Mouse (Mus musculus) forebrain, embryonic 13.5 days (tissue): ENCODE data around the gene Pgrmc1. TPM values are rescaled to one million over a fixed set of nuclear protein-coding genes. Genes with fewer than 3 reads are reported as not detected.
"Not testable (repeated sequence)": the region's sequence is repeated elsewhere in the genome, so short reads cannot be mapped to it uniquely, and the experiment has no call there.

Experiments used
- ATAC-seq: fragments of 200-750 bp; cut with Nextera tagmentation; 2 replicates; pipeline ENCODE4 v1.8.0; 2017
- H3K27ac ChIP-seq: fragments of 300-500 bp; sonication (generic); 2 replicates; pipeline ENCODE4 v1.5.1; 2015; ENCODE audit warnings: inconsistent platforms, mild to moderate bottlenecking, moderate library complexity
- H3K27me3 ChIP-seq: fragments of 300-500 bp; sonication (generic); 2 replicates; pipeline ENCODE4 v1.6.1; 2015; ENCODE audit warnings: mild to moderate bottlenecking, inconsistent platforms
- H3K36me3 ChIP-seq: fragments of 300-500 bp; sonication (generic); 2 replicates; pipeline ENCODE4 v1.6.1; 2015; ENCODE audit warnings: mild to moderate bottlenecking, inconsistent platforms; ENCODE audit not compliant: poor library complexity, severe bottlenecking
- H3K4me1 ChIP-seq: fragments of 300-500 bp; sonication (generic); 2 replicates; pipeline ENCODE4 v1.6.1; 2015; ENCODE audit warnings: inconsistent platforms
- H3K4me2 ChIP-seq: fragments of 300-500 bp; sonication (generic); 2 replicates; pipeline ENCODE4 v1.6.1; 2015; ENCODE audit warnings: inconsistent platforms, mild to moderate bottlenecking, moderate library complexity
- H3K4me3 ChIP-seq: fragments of 300-500 bp; sonication (generic); 2 replicates; pipeline ENCODE4 v1.5.1; 2015; ENCODE audit warnings: mild to moderate bottlenecking, inconsistent platforms
- H3K9ac ChIP-seq: fragments of 300-500 bp; sonication (generic); 2 replicates; pipeline ENCODE4 v1.6.1; 2015; ENCODE audit warnings: mild to moderate bottlenecking, inconsistent platforms
- H3K9me3 ChIP-seq: fragments of 300-500 bp; sonication (generic); replicated peaks from 2 replicates; pipeline ENCODE4 v1.6.1; 2016; ENCODE audit warnings: inconsistent platforms
- WGBS: fragments of 180-500 bp; shearing (Covaris S2); methylation state at CpG from one replicate; pipeline ENCODE4 v1.1.7; 2015; 5-methylcytosine and 5-hydroxymethylcytosine counted together
- polyA plus RNA-seq: library from polyadenylated mRNA; unstranded; fragments of >200 nt; fragmentation: Nextera tagmentation; extraction: Ambion mirVana; gene quantifications from 2 replicates; pipeline ENCODE4 v1.2.1, GENCODE M21; 2015

Pgrmc1 gene
- polyA plus RNA-seq, 1 experiment from 2014 or later, result 430 TPM

DNA sequence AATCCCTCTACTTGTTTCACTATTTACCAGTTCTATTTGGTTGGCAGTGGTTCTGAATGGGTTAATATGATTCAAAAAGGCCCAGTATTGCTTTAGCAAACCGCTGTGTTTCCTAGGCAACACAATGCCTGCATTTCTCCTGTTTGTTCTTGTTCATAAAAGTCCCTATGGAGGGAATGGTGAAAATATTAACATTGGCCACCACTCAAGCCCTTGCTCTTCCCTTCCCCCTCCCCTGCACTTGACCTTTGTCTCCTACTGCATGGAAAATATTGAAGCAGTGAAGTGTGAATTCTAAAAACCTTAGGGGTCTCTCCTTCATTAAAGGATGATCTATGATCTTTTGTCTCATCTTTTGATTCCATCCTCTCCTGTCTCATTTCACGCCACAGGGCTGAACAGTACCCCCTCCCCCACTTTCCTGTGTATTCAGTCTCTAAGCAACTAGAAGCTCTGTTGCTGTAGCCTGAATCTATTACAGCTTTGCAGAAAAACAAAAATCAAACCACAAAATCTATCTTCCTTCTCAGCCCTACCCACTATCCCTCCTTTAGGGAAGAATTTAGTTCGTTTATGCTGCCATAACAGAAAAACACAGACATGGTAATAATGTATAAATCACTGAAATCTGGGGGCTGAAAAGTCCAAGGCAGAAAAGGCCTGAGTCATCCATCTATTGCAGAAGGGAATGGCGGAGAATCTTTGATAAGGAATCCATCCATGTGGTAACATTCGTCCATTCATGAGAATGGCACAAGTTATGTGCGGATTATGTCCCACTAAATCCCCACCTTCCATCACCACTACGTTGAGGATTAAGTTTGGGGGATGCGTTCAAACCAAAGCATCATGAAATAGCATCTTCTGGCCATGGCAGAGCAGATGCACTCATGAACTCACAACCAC, 10.4 kb upstream of the Pgrmc1 start:
- no peak overlapping the region for H3K4me2 ChIP-seq
- no peaks in the 10 kb centered on the region for H3K4me1 ChIP-seq
- peak overlapping the region; percentile 63 for H3K27ac ChIP-seq
- H3K9ac ChIP-seq, result no peak overlapping the region
- no peaks in the 10 kb centered on the region for H3K27me3 ChIP-seq
- H3K36me3 ChIP-seq, result no peaks in the 10 kb centered on the region
- 52% methylated on average over 8 of the region's 8 CpGs for WGBS
- no peaks in the 10 kb centered on the region for H3K9me3 ChIP-seq
- peak; percentile 82 for ATAC-seq
- H3K4me3 ChIP-seq, result no peak overlapping the region

DNA sequence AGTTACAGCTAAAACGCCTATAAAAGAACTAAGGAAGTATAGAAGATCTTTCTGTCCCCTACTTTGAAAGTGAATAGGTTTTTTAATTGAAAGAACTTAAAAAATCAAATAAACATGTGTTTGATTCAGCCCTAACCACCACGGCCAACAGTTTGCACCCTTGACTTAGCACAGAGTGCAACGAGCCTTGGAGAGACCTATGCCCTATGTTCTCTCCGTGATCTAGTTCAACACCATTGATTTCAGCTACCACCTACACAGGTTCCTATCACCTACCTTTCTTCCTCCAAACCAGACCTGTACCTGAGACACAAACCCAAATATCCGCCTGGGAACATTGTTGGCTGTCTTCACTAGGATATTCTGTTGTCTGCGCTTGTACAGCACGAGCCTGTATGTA, 7.7 kb upstream of the Pgrmc1 start:
- ATAC-seq, result no peak
- no peaks in the 10 kb centered on the region for H3K4me1 ChIP-seq
- no peaks in the 10 kb centered on the region for H3K36me3 ChIP-seq
- WGBS, result 86% methylated on average over 7 of the region's 7 CpGs
- no peak overlapping the region for H3K4me3 ChIP-seq
- H3K27ac ChIP-seq, result no peak overlapping the region
- no peaks in the 10 kb centered on the region for H3K27me3 ChIP-seq
- H3K9ac ChIP-seq, result no peak overlapping the region
- no peak overlapping the region for H3K4me2 ChIP-seq
- no peaks in the 10 kb centered on the region for H3K9me3 ChIP-seq

DNA sequence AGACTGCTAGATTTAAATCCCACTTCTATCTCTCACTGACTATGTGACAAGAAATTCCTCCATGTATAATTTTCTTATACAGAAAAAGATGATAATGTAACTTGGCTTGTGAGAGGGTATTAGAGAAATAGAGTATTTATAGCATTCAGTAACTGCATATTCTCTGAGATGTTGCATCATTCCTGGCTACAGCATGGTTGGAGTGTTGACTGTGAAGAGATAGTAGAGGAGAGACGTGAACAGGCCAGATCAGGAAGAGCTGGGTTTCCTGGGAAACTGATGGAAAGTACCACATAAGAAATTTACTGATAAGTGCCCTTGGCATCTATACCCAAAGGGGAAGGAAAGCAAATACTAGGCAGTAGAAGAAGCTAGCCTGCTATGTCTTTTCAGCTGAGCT, 6.9 kb upstream of the Pgrmc1 start:
- H3K4me3 ChIP-seq, result no peak overlapping the region

DNA sequence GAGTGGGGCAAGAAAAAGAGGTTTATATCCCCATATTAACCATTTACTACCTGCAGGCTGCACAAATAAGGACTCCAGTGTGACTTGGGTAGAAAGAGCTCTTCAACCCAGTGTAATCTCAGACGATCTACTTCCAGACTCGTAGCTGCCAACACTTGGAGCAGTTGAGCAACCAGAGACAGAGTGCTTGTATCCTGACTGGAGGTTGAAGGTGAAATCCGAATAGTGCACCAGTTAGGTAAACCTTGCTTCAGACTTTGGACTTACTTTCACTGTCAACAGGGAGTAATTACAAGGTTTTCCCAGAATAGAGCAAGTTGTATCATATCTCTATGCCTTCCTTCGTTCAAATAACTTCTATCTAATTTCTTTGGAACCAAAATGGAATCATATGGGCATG, 6.5 kb upstream of the Pgrmc1 start:
- H3K9me3 ChIP-seq, result no peaks in the 10 kb centered on the region
- H3K4me1 ChIP-seq, result no peaks in the 10 kb centered on the region
- H3K4me3 ChIP-seq, result no peak overlapping the region
- H3K4me2 ChIP-seq, result no peak overlapping the region
- 83% methylated on average over 4 of the region's 4 CpGs for WGBS
- H3K36me3 ChIP-seq, result no peaks in the 10 kb centered on the region
- no peak overlapping the region for H3K9ac ChIP-seq
- H3K27me3 ChIP-seq, result no peaks in the 10 kb centered on the region
- no peak for ATAC-seq
- H3K27ac ChIP-seq, result no peak overlapping the region

More for the DNA sequence above, 6.9 kb upstream of the Pgrmc1 start:
- Histone ChIP-seq H3K9me3 (no peaks in the 10 kb centered on the region), H3K36me3 (no peaks in the 10 kb centered on the region), H3K4me2 (no peak overlapping the region), H3K27ac (no peak overlapping the region), H3K4me1 (no peaks in the 10 kb centered on the region), H3K9ac (no peak overlapping the region), H3K27me3 (no peaks in the 10 kb centered on the region)
- ATAC-seq, result no peak
- WGBS, result 73% methylated on average over 1 of the region's 1 CpGs

DNA sequence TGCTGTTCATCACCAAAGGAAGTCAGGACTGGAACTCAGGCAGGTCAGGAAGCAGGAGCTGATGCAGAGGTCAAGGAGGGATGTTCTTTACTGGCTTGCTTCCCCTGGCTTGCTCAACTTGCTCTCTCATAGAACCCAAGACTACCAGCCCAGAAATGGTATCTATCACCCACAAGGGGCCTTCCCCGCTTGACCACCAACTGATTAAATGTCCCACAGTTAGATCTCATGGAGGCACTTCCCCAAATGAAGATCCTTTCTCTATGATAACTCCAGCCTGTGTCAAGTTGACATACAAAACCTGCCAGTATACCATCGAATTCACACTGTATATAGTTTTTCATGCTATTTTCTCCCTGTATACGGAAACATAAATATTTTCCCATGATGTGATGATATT, 2.8 kb upstream of the Pgrmc1 start:
- no peak overlapping the region for H3K27ac ChIP-seq
- no peaks in the 10 kb centered on the region for H3K27me3 ChIP-seq
- 85% methylated on average over 3 of the region's 3 CpGs for WGBS
- no peak for ATAC-seq
- peaks cover 9% of the 10 kb centered on the region; the same call in 1 of the 2 replicates for H3K4me1 ChIP-seq
- no peak overlapping the region for H3K4me3 ChIP-seq
- no peaks in the 10 kb centered on the region for H3K36me3 ChIP-seq
- no peak overlapping the region for H3K9ac ChIP-seq
- no peaks in the 10 kb centered on the region for H3K9me3 ChIP-seq
- no peak overlapping the region for H3K4me2 ChIP-seq

DNA sequence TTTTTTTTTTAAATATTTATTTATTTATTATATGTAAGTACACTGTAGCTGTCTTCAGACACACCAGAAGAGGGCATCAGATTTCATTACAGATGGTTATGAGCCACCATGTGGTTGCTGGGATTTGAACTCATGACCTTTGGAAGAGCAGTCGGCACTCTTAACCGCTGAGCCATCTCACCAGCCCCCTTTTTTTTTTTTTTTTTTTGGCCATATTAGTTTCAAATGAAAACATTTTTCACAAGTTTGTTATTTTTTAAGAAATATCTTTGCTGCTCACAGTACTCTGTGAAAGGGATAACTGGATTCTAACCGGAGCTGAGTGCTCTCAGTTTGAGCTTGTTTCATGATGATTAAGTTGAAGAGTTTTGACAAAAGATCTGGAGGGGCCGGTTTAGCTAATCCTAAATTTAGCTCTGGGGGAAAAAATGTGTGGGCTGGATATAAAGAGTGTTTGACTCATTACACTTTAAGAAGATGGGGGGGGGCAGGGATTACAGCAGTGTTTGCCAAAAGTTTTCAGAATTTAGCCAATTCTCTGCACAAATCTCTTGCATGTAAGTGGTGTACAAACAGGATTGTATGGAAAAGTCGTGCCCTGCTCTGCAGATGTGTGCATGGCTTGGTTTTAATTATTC, 1.4 kb upstream of the Pgrmc1 start:
- H3K9me3 ChIP-seq, H3K4me2 ChIP-seq, H3K27me3 ChIP-seq, H3K36me3 ChIP-seq, H3K27ac ChIP-seq, ATAC-seq, H3K4me3 ChIP-seq, H3K9ac ChIP-seq: not testable (repeated sequence)
- WGBS, result 46% methylated on average over 3 of the region's 5 CpGs
- peaks cover 15% of the 10 kb centered on the region; the same call in 1 of the 2 replicates for H3K4me1 ChIP-seq

DNA sequence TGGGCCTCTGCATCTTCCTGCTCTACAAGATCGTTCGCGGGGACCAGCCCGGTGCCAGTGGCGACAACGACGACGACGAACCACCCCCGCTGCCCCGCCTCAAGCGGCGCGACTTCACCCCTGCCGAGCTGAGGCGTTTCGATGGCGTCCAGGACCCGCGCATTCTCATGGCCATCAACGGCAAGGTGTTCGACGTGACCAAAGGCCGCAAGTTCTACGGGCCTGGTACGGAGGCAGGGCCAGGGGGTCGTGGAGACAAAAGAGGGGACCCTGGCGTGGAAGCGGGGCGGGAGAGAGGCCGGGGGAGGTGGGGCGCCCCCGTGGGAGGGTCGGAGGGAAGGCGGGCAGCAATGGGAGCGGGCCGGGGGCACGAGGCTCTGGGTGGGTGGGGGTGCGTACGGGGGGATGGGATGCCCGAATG, 394 bp downstream of the Pgrmc1 start:
- ATAC-seq, result peak; percentile 67
- Histone ChIP-seq H3K27ac (peak overlapping the region; percentile 78), H3K9ac (peak overlapping the region; percentile 87), H3K4me2 (peak overlapping the region; percentile 67), H3K27me3 (no peaks in the 10 kb centered on the region), H3K9me3 (no peaks in the 10 kb centered on the region), H3K4me1 (peaks cover 15% of the 10 kb centered on the region; the same call in 1 of the 2 replicates), H3K36me3 (peaks cover 7% of the 10 kb centered on the region; the same call in 1 of the 2 replicates), H3K4me3 (peak overlapping the region; percentile 61)
- 30% methylated on average over 38 of the region's 41 CpGs for WGBS

DNA sequence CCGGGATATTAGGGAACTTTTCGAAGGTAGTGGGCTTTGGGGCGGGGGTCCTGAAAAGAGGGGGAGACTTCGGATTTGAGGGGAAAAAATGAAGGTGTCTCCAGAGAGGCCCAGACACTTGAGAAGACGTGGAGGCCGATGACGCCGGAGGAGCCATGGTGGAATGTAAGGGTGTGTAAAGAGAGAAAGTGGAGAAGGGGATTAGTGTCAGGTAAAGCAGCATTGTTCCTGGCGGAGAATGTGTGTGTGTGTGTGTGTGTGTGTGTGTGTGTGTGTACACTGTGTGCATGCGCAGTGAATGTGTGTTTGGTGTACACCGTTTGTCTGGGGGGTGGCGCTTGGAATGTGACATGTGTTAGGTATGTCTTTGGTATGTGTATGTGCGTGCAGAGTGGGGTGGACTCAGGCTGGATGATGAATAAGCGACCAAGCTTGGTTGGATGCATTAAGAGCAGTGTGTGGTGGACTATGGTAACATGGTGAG, 897 bp downstream of the Pgrmc1 start:
- H3K27ac ChIP-seq, result peak overlapping the region; percentile 78

DNA sequence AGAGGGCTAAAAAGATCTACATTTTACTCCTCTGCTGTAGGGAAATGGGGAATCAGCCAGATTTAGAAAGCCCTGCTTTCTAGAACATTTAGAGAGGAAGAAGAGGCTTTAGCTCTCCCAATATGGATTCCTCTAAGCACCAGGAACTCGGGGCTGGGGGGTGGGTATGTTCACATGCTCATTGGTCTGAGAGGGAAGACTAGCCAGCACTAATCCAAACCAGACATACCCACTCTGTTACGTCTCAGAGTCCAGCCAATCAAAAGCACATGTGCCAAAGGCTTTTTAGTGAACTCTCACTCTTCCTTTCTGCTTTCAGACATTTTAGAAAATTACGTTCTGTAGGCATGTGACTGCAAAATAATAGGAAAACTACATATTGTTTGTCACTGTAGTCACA, 1.6 kb downstream of the Pgrmc1 start:
- peaks cover 15% of the 10 kb centered on the region; the same call in 1 of the 2 replicates for H3K4me1 ChIP-seq
- no peaks in the 10 kb centered on the region for H3K9me3 ChIP-seq
- peak overlapping the region; percentile 67 for H3K4me2 ChIP-seq
- no peaks in the 10 kb centered on the region for H3K27me3 ChIP-seq
- peak overlapping the region; percentile 61 for H3K4me3 ChIP-seq
- ATAC-seq, result no peak
- 36% methylated on average over 3 of the region's 3 CpGs for WGBS
- peak overlapping the region; percentile 87 for H3K9ac ChIP-seq
- peaks cover 19% of the 10 kb centered on the region; the same call in 1 of the 2 replicates for H3K36me3 ChIP-seq
- H3K27ac ChIP-seq, result no peak overlapping the region

More for the DNA sequence above, 897 bp downstream of the Pgrmc1 start:
- Histone ChIP-seq H3K4me3 (peak overlapping the region; percentile 61), H3K27me3 (no peaks in the 10 kb centered on the region), H3K4me2 (peak overlapping the region; percentile 67), H3K9ac (peak overlapping the region; percentile 87), H3K9me3 (no peaks in the 10 kb centered on the region), H3K36me3 (peaks cover 12% of the 10 kb centered on the region; the same call in 1 of the 2 replicates), H3K4me1 (peaks cover 15% of the 10 kb centered on the region; the same call in 1 of the 2 replicates)
- WGBS, result 22% methylated on average over 14 of the region's 14 CpGs
- peak; percentile 64 for ATAC-seq

DNA sequence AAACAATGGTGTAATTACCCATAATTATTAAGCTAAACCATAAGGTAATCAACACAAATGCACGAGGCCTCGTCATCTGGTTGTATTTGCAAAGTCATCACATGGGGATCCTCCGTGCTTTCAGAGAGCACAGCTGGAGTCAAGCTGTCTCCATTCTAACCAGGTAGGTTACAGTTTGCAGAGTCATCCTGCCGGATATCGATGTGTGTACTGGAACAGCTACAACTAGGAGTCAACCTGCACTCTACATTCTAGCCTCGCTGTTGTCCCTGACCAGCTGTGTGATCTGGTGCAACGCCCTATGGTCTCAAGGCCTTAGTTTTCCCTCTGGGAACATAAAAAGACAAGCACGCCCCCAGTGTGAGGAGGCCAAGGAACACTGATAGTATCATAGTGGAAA, 2.1 kb downstream of the Pgrmc1 start:
- H3K4me1 ChIP-seq, result peaks cover 15% of the 10 kb centered on the region; the same call in 1 of the 2 replicates
- peaks cover 22% of the 10 kb centered on the region; the same call in 1 of the 2 replicates for H3K36me3 ChIP-seq
- H3K9me3 ChIP-seq, result no peaks in the 10 kb centered on the region
- peak overlapping the region; percentile 67 for H3K4me2 ChIP-seq
- no peak overlapping the region for H3K9ac ChIP-seq
- no peaks in the 10 kb centered on the region for H3K27me3 ChIP-seq
- 77% methylated on average over 8 of the region's 8 CpGs for WGBS
- H3K4me3 ChIP-seq, result peak overlapping the region; percentile 61
- ATAC-seq, result no peak
- no peak overlapping the region for H3K27ac ChIP-seq

DNA sequence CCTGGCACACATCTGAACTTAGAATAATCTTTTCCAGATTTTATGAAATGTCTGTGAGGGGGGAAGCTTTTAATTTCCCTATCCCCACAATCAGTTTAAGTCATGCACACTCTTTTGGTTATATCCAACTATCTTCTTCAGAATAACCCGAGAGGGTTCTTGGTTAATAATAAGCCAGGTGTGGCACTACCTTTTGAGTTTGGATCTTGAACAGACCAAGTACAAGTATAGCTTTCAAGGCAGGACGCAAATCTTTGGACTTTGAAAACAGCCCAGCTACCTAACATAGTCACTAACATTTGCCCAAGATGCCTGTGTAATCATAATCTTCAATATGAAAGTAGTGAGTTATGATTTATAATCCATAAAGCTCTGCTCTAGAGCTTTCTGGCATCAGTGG, 4.9 kb downstream of the Pgrmc1 start:
- no peak overlapping the region for H3K4me2 ChIP-seq
- no peaks in the 10 kb centered on the region for H3K9me3 ChIP-seq
- no peaks in the 10 kb centered on the region for H3K27me3 ChIP-seq
- no peak overlapping the region for H3K4me3 ChIP-seq
- 91% methylated on average over 2 of the region's 2 CpGs for WGBS
- H3K4me1 ChIP-seq, result peaks cover 15% of the 10 kb centered on the region; the same call in 1 of the 2 replicates
- no peak for ATAC-seq
- no peak overlapping the region for H3K27ac ChIP-seq
- no peak overlapping the region for H3K9ac ChIP-seq
- peaks cover 34% of the 10 kb centered on the region; the same call in 1 of the 2 replicates for H3K36me3 ChIP-seq

DNA sequence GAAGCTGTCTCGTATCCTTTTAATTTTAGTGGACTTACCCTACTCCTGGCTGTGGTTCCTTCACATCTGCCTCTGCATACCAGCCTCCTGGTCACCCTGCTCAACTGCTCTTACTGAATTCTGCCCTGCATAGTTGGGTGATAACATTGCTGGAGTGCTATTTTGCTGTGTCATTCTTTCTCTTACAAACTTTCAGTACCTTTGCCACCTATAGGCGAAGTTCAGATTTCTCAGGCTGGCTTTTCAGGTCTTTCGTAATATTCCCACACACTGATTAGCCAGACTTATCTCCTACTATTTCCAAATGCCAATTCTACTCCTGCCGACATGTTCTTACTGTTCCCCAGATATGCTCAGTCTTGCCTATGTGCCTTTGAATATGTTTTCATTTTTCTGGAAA, 6.0 kb downstream of the Pgrmc1 start:
- no peak overlapping the region for H3K27ac ChIP-seq
- peaks cover 34% of the 10 kb centered on the region; the same call in 1 of the 2 replicates for H3K36me3 ChIP-seq
- WGBS, result 81% methylated on average over 4 of the region's 4 CpGs
- H3K4me2 ChIP-seq, result no peak overlapping the region
- H3K9me3 ChIP-seq, result no peaks in the 10 kb centered on the region
- H3K9ac ChIP-seq, result no peak overlapping the region
- no peak for ATAC-seq
- no peaks in the 10 kb centered on the region for H3K27me3 ChIP-seq
- H3K4me1 ChIP-seq, result peaks cover 15% of the 10 kb centered on the region; the same call in 1 of the 2 replicates
- H3K4me3 ChIP-seq, result no peak overlapping the region
